Mouse (Mus musculus): ENCODE results near the gene Rps29. TPM values are rescaled to one million over a fixed set of nuclear protein-coding genes. Genes with fewer than 3 reads are reported as not detected.

Rps29 gene
- polyA plus RNA-seq, 1 experiment from 2014 or later = 1,154 TPM

- 87% methylated on average over 11 of the region's 11 CpGs for WGBS
- no peak overlapping the region for H3K9ac ChIP-seq
- H3K4me2 ChIP-seq = no peak overlapping the region
- H3K36me3 ChIP-seq = no peaks in the 10 kb centered on the region
- H3K27ac ChIP-seq (replicated peaks) = no peak overlapping the region
- no peaks in the 10 kb centered on the region for H3K9me3 ChIP-seq
- no peaks in the 10 kb centered on the region for H3K27me3 ChIP-seq
- ATAC-seq (ENCODE audit: low read depth) = no peak
- H3K4me1 ChIP-seq (replicated peaks) = no peaks in the 10 kb centered on the region
- H3K4me3 ChIP-seq = no peak overlapping the region
Observed at GRCm38 (mm10) chr12:69122801-69123200, 36.2 kb downstream of the Rps29 start.

GRCm38 (mm10) chr12:69119908-69120307, 39.1 kb downstream of the Rps29 start:
- ATAC-seq (ENCODE audit: low read depth) = no peak
- Histone ChIP-seq H3K27me3 (no peaks in the 10 kb centered on the region), H3K4me1 (replicated peaks) (no peaks in the 10 kb centered on the region), H3K9ac (no peak overlapping the region), H3K27ac (replicated peaks) (no peak overlapping the region), H3K4me2 (no peak overlapping the region), H3K9me3 (no peaks in the 10 kb centered on the region), H3K36me3 (no peaks in the 10 kb centered on the region), H3K4me3 (no peak overlapping the region)
- WGBS = 88% methylated on average over 6 of the region's 6 CpGs

Small RNAs within 50 kb of the gene (microRNA-seq; reads per million reads assigned to microRNA genes)
- gene Gm47287 = not detected
- gene Gm47295 = not detected

Other genes starting within 250 kb of the Rps29 start
- gene Lrr1, start 9.6 kb upstream of the Rps29 start, polyA plus RNA-seq (2015; fragmentation: Nextera tagmentation; extraction: Ambion mirVana) = 5.1 and 6.0 TPM in 2 replicates
- 422 and 474 TPM in 2 replicates for gene Rpl36al, start 24.9 kb upstream of the Rps29 start, polyA plus RNA-seq (2015; fragmentation: Nextera tagmentation; extraction: Ambion mirVana)
- gene Mgat2, start 25.0 kb upstream of the Rps29 start, polyA plus RNA-seq (2015; fragmentation: Nextera tagmentation; extraction: Ambion mirVana) = 38.5 and 42.2 TPM in 2 replicates
- 18.1 and 18.2 TPM in 2 replicates for gene Gm49383, start 37.9 kb upstream of the Rps29 start, polyA plus RNA-seq (2015; fragmentation: Nextera tagmentation; extraction: Ambion mirVana)
- 7.0 and 7.6 TPM in 2 replicates for gene Dnaaf2, start 39.2 kb upstream of the Rps29 start, polyA plus RNA-seq (2015; fragmentation: Nextera tagmentation; extraction: Ambion mirVana)
- 15.1 and 16.3 TPM in 2 replicates for gene Gm49384, start 45.1 kb upstream of the Rps29 start, polyA plus RNA-seq (2015; fragmentation: Nextera tagmentation; extraction: Ambion mirVana)
- gene Pole2, start 69.0 kb upstream of the Rps29 start, polyA plus RNA-seq (2015; fragmentation: Nextera tagmentation; extraction: Ambion mirVana) = 4.1 and 7.1 TPM in 2 replicates
- 8.4 and 9.8 TPM in 2 replicates for gene Klhdc1, start 82.0 kb upstream of the Rps29 start, polyA plus RNA-seq (2015; fragmentation: Nextera tagmentation; extraction: Ambion mirVana)
- gene Klhdc2, start 137.5 kb upstream of the Rps29 start, polyA plus RNA-seq (2015; fragmentation: Nextera tagmentation; extraction: Ambion mirVana) = 293 and 300 TPM in 2 replicates
- 96.5 and 100 TPM in 2 replicates for gene Nemf, start 198.0 kb upstream of the Rps29 start, polyA plus RNA-seq (2015; fragmentation: Nextera tagmentation; extraction: Ambion mirVana)
- gene Arf6, start 213.0 kb upstream of the Rps29 start, polyA plus RNA-seq (2015; fragmentation: Nextera tagmentation; extraction: Ambion mirVana) = 32.6 and 34.5 TPM in 2 replicates
- gene Gm9887, start 213.3 kb upstream of the Rps29 start, polyA plus RNA-seq (2015; fragmentation: Nextera tagmentation; extraction: Ambion mirVana) = 0.71 and 1.3 TPM in 2 replicates

Measured in neural tube, embryonic 13.5 days (tissue).